Mouse (Mus musculus) forebrain, postnatal 0 days (tissue): ENCODE measurements around the gene Prnd. TPM values are rescaled to one million over a fixed set of nuclear protein-coding genes. Genes with fewer than 3 reads are reported as not detected.

ENCODE experiments used
- ATAC-seq: fragments of 200-750 bp; cut with Nextera tagmentation; 2 replicates; pipeline ENCODE4 v1.8.0; 2017; ENCODE audit warnings: mild to moderate bottlenecking, moderate library complexity
- DNase-seq: peaks from one replicate; pipeline ENCODE4 v3.0.0-alpha.2; 2015
- H3K27ac ChIP-seq: fragments of 300-500 bp; sonication (generic); 2 replicates; pipeline ENCODE4 v1.5.1; 2014; ENCODE audit warnings: low read depth, mild to moderate bottlenecking, antibody characterized with exemption, low read length, moderate library complexity, mixed read lengths
- H3K27me3 ChIP-seq: fragments of 300-500 bp; sonication (generic); 2 replicates; pipeline ENCODE4 v1.6.1; 2014; ENCODE audit warnings: mild to moderate bottlenecking, low read length, mixed read lengths; ENCODE audit not compliant: insufficient read depth
- H3K36me3 ChIP-seq: fragments of 300-500 bp; sonication (generic); 2 replicates; pipeline ENCODE4 v1.6.1; 2014; ENCODE audit warnings: mild to moderate bottlenecking, moderate library complexity; ENCODE audit not compliant: insufficient read depth
- H3K4me1 ChIP-seq: fragments of 300-500 bp; sonication (generic); 2 replicates; pipeline ENCODE4 v1.6.1; 2014; ENCODE audit warnings: antibody characterized with exemption; ENCODE audit not compliant: insufficient read depth
- H3K4me2 ChIP-seq: fragments of 300-500 bp; sonication (generic); 2 replicates; pipeline ENCODE4 v1.6.1; 2014; ENCODE audit warnings: low read depth, mild to moderate bottlenecking, moderate library complexity
- H3K4me3 ChIP-seq: fragments of 300-500 bp; sonication (generic); 2 replicates; pipeline ENCODE4 v1.5.1; 2014; ENCODE audit warnings: low read depth, low read length, mixed read lengths
- H3K9ac ChIP-seq: fragments of 300-500 bp; sonication (generic); 2 replicates; pipeline ENCODE4 v1.6.1; 2014; ENCODE audit warnings: mild to moderate bottlenecking
- H3K9me3 ChIP-seq: fragments of 300-500 bp; sonication (generic); 2 replicates; pipeline ENCODE4 v1.6.1; 2016; ENCODE audit warnings: low read length
- CTCF ChIP-seq: sonication (generic); IDR thresholded peaks from 2 replicates; pipeline ENCODE4 v1.5.1; 2016; ENCODE audit warnings: antibody characterized with exemption, control low read depth, low read depth
- WGBS: fragments of 180-500 bp; shearing (Covaris S2); extraction: QIAGEN DNeasy Blood & Tissue Kit; methylation state at CpG from one replicate; pipeline ENCODE4 v1.1.7; 2014; 5-methylcytosine and 5-hydroxymethylcytosine counted together
- polyA plus RNA-seq: library from polyadenylated mRNA; unstranded; fragments of >200 nt; fragmentation: Nextera tagmentation; extraction: Ambion mirVana; gene quantifications from 2 replicates; pipeline ENCODE4 v1.2.1, GENCODE M21; 2015
- total RNA-seq: library from RNA; depleted of rRNA; stranded (reverse); fragments of >200 nt; gene quantifications from 2 replicates; pipeline ENCODE4 v1.2.3, GENCODE M21; 2014

Prnd gene
- total and polyA plus RNA-seq, 2 experiments from 2014 or later, result 4.4 to 6.2 TPM

DNA sequence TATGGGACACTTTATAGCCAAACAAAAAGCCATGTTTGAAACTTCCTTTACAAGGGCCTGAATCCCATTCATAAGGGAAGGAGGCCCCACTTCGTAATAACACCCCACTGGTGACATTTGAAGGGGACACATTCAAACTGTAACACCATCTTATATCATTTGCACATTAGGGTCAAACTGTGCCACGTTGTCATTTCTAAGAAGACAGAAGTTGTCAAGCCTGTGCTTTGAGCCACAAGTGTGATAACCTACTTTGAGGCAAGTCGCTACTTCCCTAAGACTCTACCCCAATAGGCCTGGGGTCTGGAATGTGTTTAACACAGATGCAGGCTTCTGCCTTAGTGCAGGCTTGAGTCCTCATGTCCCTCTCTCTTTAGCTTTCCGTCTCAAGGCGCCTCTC lies 43.4 kb upstream of the Prnd start:
- no peak for TF ChIP-seq CTCF
- no peak for ATAC-seq
- DNase-seq, result no peak
- Histone ChIP-seq H3K4me2 (no peak overlapping the region), H3K36me3 (no peaks in the 10 kb centered on the region), H3K27me3 (no peaks in the 10 kb centered on the region), H3K4me1 (peaks cover 13% of the 10 kb centered on the region), H3K27ac (no peak overlapping the region), H3K4me3 (no peak overlapping the region), H3K9me3 (no peaks in the 10 kb centered on the region), H3K9ac (no peak overlapping the region)
- 88% methylated on average over 5 of the region's 5 CpGs for WGBS

DNA sequence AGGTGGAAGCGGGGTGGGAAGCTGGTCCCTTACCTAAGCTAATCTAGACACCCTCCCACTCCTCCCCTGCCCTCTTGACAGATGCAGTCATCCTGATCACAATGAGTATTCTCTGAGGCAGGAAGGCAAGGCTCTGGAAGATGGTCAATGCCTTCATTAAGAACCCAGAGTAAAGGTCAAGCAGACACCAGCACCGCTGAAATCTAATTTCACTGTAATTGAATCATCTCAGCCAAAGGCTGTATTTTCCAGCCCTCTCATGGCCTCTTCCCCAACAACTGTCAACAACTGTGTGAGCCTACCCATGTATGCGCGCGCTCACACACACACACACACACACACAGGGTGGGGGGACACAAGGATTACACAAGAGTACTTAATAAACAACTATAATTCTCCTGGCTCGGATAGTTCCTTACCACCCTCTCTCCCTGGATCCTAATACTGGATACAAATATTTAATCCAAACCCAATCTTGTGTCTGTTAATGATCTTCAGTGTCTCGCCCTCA lies 42.3 kb upstream of the Prnd start:
- H3K4me3 ChIP-seq, result no peak overlapping the region
- H3K36me3 ChIP-seq, result no peaks in the 10 kb centered on the region; the same call in 1 of the 2 replicates
- H3K4me2 ChIP-seq, result no peak overlapping the region
- no peak overlapping the region for H3K9ac ChIP-seq
- H3K27me3 ChIP-seq, result no peaks in the 10 kb centered on the region
- no peak for TF ChIP-seq CTCF
- H3K27ac ChIP-seq, result no peak overlapping the region
- H3K9me3 ChIP-seq, result no peaks in the 10 kb centered on the region
- ATAC-seq (no peak), DNase-seq (no peak)
- 90% methylated on average over 7 of the region's 7 CpGs for WGBS
- H3K4me1 ChIP-seq, result peaks cover 19% of the 10 kb centered on the region

DNA sequence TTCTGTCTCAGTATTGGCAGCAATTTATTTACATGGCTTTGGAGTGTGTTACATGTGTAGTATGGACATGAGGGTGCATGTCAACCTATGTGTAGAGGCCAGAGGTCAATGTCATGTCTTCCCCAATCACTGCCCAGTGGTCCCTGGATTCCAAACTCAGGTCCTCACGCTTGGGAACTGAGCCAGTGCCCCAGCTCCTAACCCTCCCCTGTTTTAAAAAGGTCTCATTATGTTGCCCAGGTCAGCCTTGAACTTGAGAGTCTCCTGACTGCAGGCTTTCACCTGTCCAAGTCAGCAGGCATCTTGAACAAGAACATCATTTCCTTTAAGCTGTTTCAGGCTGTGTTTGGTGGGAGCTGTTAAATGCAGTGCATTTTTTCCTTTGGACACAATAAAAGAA lies 41.8 kb upstream of the Prnd start:
- Histone ChIP-seq H3K9me3 (no peaks in the 10 kb centered on the region), H3K4me1 (peaks cover 19% of the 10 kb centered on the region), H3K4me3 (no peak overlapping the region), H3K9ac (no peak overlapping the region), H3K27me3 (no peaks in the 10 kb centered on the region), H3K36me3 (no peaks in the 10 kb centered on the region; the same call in 1 of the 2 replicates), H3K4me2 (peak overlapping the region; percentile 68), H3K27ac (0 out of 2 replicates have a peak overlapping the region, but pooled peaks have one; percentile 29)
- ATAC-seq, result no peak
- TF ChIP-seq CTCF, result no peak
- DNase-seq, result no peak
- 88% methylated on average over 1 of the region's 1 CpGs for WGBS

DNA sequence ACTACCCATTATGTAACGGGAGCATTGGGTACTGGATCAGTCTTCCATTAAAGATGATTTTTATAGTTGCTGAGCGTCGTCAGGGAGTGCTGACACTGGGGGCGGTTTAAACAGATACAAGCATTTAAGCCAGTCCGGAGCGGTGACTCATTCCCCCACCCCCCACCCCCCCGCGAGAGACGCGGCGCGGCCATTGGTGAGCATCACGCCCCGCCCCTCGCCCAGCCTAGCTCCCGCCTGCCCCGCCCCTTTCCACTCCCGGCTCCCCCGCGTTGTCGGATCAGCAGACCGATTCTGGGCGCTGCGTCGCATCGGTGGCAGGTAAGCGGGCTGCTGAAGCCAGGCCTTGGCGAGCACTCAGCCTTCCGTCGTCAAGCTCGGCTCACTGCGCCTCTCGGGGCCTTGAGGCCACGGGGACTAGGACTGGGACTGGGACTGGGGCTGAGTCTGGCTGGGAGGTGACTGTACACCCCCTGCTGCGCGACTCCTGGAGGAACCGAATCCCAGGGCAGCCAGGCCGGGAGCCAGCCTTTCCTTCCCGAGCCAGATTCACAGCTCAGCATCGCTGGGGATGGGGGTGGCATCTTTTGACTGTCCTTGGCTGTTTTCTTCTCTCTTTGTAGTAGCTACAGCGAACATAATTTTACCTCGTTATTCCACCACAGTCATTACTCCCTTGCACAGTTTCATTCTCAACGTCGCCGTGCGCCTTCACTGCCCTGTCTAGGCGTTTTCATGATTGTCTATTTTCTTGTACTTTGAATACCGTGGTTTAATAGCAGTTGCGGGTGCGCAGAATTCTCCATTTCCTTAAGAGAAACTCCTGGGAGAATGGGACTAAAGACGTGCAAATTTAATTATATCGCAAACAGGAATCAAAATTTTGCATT lies 40.7 kb upstream of the Prnd start, which contains the start of the genes Prnp and Prn:
TSS of gene Prnp (plus strand) at position 246 of the 890 bp plus-strand sequence.
TSS of gene Prn (plus strand) at position 275 of the 890 bp plus-strand sequence.
- TF ChIP-seq CTCF, result no peak; the same call in 1 of the 2 replicates
- Histone ChIP-seq H3K27ac (peak within 1 kb of the TSS; percentile 98), H3K4me3 (peak within 1 kb of the TSS; percentile 81), H3K4me1 (peaks cover 19% of the 10 kb centered on the region), H3K36me3 (no peaks in the 10 kb centered on the region; the same call in 1 of the 2 replicates), H3K9me3 (no peaks in the 10 kb centered on the region), H3K27me3 (no peaks in the 10 kb centered on the region), H3K9ac (peak within 1 kb of the TSS; percentile 91), H3K4me2 (peak within 1 kb of the TSS; percentile 68)
- 3% methylated on average over 51 of the region's 52 CpGs for WGBS
- DNase-seq, result peak; percentile 96
- peak; percentile 95 for ATAC-seq

DNA sequence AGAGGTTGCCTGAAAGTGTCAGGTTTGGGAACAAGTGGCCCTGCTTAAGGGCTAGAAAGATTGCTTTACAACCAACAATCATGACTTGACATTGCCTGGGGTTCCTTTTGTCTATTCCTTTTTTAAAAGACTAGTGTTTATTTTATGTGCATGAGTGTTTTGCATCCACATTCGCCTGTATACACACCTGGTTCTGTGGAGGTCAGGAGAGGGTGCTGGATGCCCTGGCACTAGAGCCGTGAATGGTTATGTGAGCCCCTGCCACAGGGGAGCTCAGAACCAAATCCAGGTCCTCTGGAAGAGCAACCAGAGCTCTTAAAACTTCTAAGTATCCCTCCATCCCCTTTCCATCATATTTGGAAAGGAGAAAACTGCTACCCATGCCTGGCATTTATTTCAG lies 39.8 kb upstream of the Prnd start:
- DNase-seq (peak; percentile 17), ATAC-seq (no peak)
- H3K36me3 ChIP-seq, result peaks cover 1% of the 10 kb centered on the region
- peak overlapping the region; percentile 68 for H3K4me2 ChIP-seq
- H3K9me3 ChIP-seq, result no peaks in the 10 kb centered on the region
- peak overlapping the region; percentile 81 for H3K4me3 ChIP-seq
- no peak for TF ChIP-seq CTCF
- no peaks in the 10 kb centered on the region for H3K27me3 ChIP-seq
- peak overlapping the region; percentile 91 for H3K9ac ChIP-seq
- H3K4me1 ChIP-seq, result peaks cover 19% of the 10 kb centered on the region
- WGBS, result 47% methylated on average over 2 of the region's 2 CpGs
- peak overlapping the region; percentile 98 for H3K27ac ChIP-seq

- 16% methylated on average over 4 of the region's 4 CpGs for WGBS
Observed at GRCm38 (mm10) chr2:131911341-131911740, 39.3 kb upstream of the Prnd start.

More at GRCm38 (mm10) chr2:131911341-131911740, 39.3 kb upstream of the Prnd start:
- peak overlapping the region; percentile 81 for H3K4me3 ChIP-seq
- ATAC-seq (no peak), DNase-seq (peak; percentile 21)
- H3K36me3 ChIP-seq, result peaks cover 6% of the 10 kb centered on the region
- no peaks in the 10 kb centered on the region for H3K27me3 ChIP-seq
- peak overlapping the region; percentile 91 for H3K9ac ChIP-seq
- H3K9me3 ChIP-seq, result no peaks in the 10 kb centered on the region
- peaks cover 19% of the 10 kb centered on the region for H3K4me1 ChIP-seq
- H3K4me2 ChIP-seq, result peak overlapping the region; percentile 68
- peak overlapping the region; percentile 98; the same call in 1 of the 2 replicates for H3K27ac ChIP-seq
- no peak for TF ChIP-seq CTCF
